Mouse (Mus musculus) embryonic facial prominence, embryonic 13.5 days (tissue): ENCODE measurements around the gene E130308A19Rik. TPM values are rescaled to one million over a fixed set of nuclear protein-coding genes. Genes with fewer than 3 reads are reported as not detected.

Source experiments
- ATAC-seq: fragments of 200-750 bp; cut with Nextera tagmentation; 2 replicates; pipeline ENCODE4 v1.8.0; 2017; ENCODE audit warnings: low read depth; ENCODE audit not compliant: insufficient number of reproducible peaks, insufficient read depth, low FRiP score, low TSS enrichment
- H3K27ac ChIP-seq: fragments of 300-500 bp; sonication (generic); 2 replicates; pipeline ENCODE4 v1.5.1; 2015; ENCODE audit warnings: moderate library complexity, mild to moderate bottlenecking, inconsistent platforms
- H3K27me3 ChIP-seq: fragments of 300-500 bp; sonication (generic); 2 replicates; pipeline ENCODE4 v1.6.1; 2015; ENCODE audit warnings: mild to moderate bottlenecking, inconsistent platforms
- H3K36me3 ChIP-seq: fragments of 300-500 bp; sonication (generic); 2 replicates; pipeline ENCODE4 v1.6.1; 2015; ENCODE audit warnings: mild to moderate bottlenecking, inconsistent platforms
- H3K4me1 ChIP-seq: fragments of 300-500 bp; sonication (generic); 2 replicates; pipeline ENCODE4 v1.6.1; 2015; ENCODE audit warnings: inconsistent platforms
- H3K4me2 ChIP-seq: fragments of 300-500 bp; sonication (generic); 2 replicates; pipeline ENCODE4 v1.6.1; 2015; ENCODE audit warnings: moderate library complexity, mild to moderate bottlenecking, inconsistent platforms
- H3K4me3 ChIP-seq: fragments of 300-500 bp; sonication (generic); 2 replicates; pipeline ENCODE4 v1.5.1; 2015; ENCODE audit warnings: mild to moderate bottlenecking, inconsistent platforms
- H3K9ac ChIP-seq: fragments of 300-500 bp; sonication (generic); 2 replicates; pipeline ENCODE4 v1.6.1; 2015; ENCODE audit warnings: mild to moderate bottlenecking, inconsistent platforms
- H3K9me3 ChIP-seq: fragments of 300-500 bp; sonication (generic); 2 replicates; pipeline ENCODE4 v1.6.1; 2016; ENCODE audit warnings: inconsistent platforms
- WGBS: fragments of 180-500 bp; shearing (Covaris S2); methylation state at CpG from one replicate; pipeline ENCODE4 v1.1.7; 2015; ENCODE audit warnings: mixed read lengths; 5-methylcytosine and 5-hydroxymethylcytosine counted together
- polyA plus RNA-seq: library from polyadenylated mRNA; unstranded; fragments of >200 nt; fragmentation: Nextera tagmentation; extraction: Ambion mirVana; gene quantifications from 2 replicates; pipeline ENCODE4 v1.2.1, GENCODE M21; 2015

E130308A19Rik gene
- polyA plus RNA-seq, 1 experiment from 2014 or later = 26.6 TPM

- Histone ChIP-seq H3K9me3 (no peaks in the 10 kb centered on the region), H3K36me3 (peaks cover 11% of the 10 kb centered on the region), H3K4me1 (peaks cover 35% of the 10 kb centered on the region), H3K9ac (no peak overlapping the region), H3K27me3 (no peaks in the 10 kb centered on the region), H3K4me2 (no peak overlapping the region), H3K27ac (no peak overlapping the region), H3K4me3 (no peak overlapping the region)
- 67% methylated on average over 3 of the region's 3 CpGs for WGBS
- ATAC-seq = no peak
These were observed 89.5 kb downstream of the E130308A19Rik start for GRCm38 (mm10) chr4:59715531-59715930.

GRCm38 (mm10) chr4:59717349-59717748 lies 91.3 kb downstream of the E130308A19Rik start:
- H3K4me2 ChIP-seq = no peak overlapping the region
- peaks cover 35% of the 10 kb centered on the region for H3K4me1 ChIP-seq
- H3K9ac ChIP-seq = no peak overlapping the region
- H3K27ac ChIP-seq = no peak overlapping the region
- WGBS = 85% methylated on average over 4 of the region's 4 CpGs
- no peaks in the 10 kb centered on the region for H3K9me3 ChIP-seq
- peaks cover 11% of the 10 kb centered on the region for H3K36me3 ChIP-seq
- no peak overlapping the region for H3K4me3 ChIP-seq
- ATAC-seq = no peak
- H3K27me3 ChIP-seq = no peaks in the 10 kb centered on the region

GRCm38 (mm10) chr4:59718542-59718941 lies 92.5 kb downstream of the E130308A19Rik start:
- Histone ChIP-seq H3K27me3 (no peaks in the 10 kb centered on the region), H3K4me1 (peaks cover 29% of the 10 kb centered on the region), H3K4me3 (no peak overlapping the region), H3K9ac (no peak overlapping the region), H3K4me2 (no peak overlapping the region), H3K9me3 (no peaks in the 10 kb centered on the region), H3K27ac (no peak overlapping the region), H3K36me3 (peaks cover 11% of the 10 kb centered on the region)
- 92% methylated on average over 8 of the region's 8 CpGs for WGBS
- ATAC-seq = no peak

- H3K4me2 ChIP-seq = no peak overlapping the region
- H3K27me3 ChIP-seq = no peaks in the 10 kb centered on the region
- no peak for ATAC-seq
- WGBS = 88% methylated on average over 32 of the region's 32 CpGs
- no peaks in the 10 kb centered on the region for H3K9me3 ChIP-seq
- no peak overlapping the region for H3K9ac ChIP-seq
- H3K36me3 ChIP-seq = peaks cover 11% of the 10 kb centered on the region
- peaks cover 29% of the 10 kb centered on the region for H3K4me1 ChIP-seq
- H3K27ac ChIP-seq = no peak overlapping the region
- H3K4me3 ChIP-seq = no peak overlapping the region
These were observed 93.7 kb downstream of the E130308A19Rik start for GRCm38 (mm10) chr4:59719481-59720355.

DNA sequence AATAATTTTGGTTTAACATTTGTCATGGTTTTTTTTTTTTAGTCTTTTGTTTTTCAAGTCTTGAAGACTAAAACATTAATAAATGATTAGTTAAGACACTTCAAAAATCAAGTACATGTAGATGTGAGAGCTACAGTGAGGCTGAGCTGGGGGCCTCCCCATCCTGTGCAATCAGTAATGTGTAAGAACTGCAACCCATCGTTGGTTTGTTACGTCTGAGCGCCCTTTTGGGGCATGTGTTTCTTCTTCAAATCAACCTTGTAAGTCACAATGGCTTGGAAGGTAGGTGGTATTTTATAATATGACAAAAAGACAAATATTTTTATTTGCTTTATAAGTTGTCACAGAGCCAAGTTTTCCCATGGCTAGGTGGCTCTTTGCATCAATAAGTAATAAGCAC lies 95.8 kb downstream of the E130308A19Rik start:
- ATAC-seq = no peak
- peaks cover 11% of the 10 kb centered on the region for H3K36me3 ChIP-seq
- peaks cover 16% of the 10 kb centered on the region; the same call in 1 of the 2 replicates for H3K4me1 ChIP-seq
- H3K9ac ChIP-seq = no peak overlapping the region
- H3K9me3 ChIP-seq = no peaks in the 10 kb centered on the region
- no peaks in the 10 kb centered on the region for H3K27me3 ChIP-seq
- WGBS = 59% methylated on average over 3 of the region's 3 CpGs
- H3K4me3 ChIP-seq = no peak overlapping the region
- no peak overlapping the region for H3K27ac ChIP-seq
- no peak overlapping the region for H3K4me2 ChIP-seq

DNA sequence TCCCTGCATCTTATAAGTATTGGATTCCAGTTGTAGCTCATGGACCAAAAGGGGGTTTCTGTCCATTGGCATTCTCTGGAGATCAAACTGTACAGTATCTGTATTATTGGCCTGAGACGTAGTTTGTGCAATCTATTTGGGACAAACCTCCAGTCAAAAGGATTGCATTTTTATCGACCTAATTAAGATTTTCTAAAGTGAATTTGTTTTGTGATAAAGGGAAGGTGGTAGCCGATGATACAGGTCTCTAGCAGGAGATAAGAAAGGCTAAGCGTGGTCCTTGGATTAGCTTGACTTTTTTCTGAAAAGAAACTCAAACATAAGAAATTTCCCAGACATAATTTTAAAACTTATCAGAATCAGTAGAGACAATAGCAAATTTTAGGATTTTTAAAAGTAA lies 99.6 kb downstream of the E130308A19Rik start:
- Histone ChIP-seq H3K27me3 (no peaks in the 10 kb centered on the region), H3K27ac (no peak overlapping the region), H3K9ac (no peak overlapping the region), H3K4me1 (peaks cover 14% of the 10 kb centered on the region; the same call in 1 of the 2 replicates), H3K4me2 (no peak overlapping the region), H3K36me3 (no peaks in the 10 kb centered on the region), H3K9me3 (no peaks in the 10 kb centered on the region), H3K4me3 (no peak overlapping the region)
- WGBS = 88% methylated on average over 4 of the region's 4 CpGs
- ATAC-seq = no peak

DNA sequence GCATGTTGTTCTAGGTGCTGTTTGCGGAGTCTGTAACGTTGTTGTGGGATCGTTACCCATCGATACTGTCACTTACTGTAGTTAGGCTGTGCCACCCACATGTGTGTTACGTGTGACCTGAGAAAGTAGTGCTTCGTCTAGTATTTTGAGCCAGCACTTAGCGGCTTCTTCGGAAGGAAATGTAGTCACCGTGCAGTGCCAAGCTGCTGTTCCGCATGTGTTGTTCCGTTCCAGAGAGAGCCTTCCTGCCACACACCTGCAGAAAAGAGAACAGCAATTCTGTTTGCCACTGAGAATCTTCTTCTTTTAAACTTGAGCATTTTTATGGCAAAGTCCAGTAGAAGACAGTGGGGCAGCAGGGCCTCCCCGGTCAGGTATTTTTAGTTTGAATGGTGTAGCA lies 100.5 kb downstream of the E130308A19Rik start:
- no peak for ATAC-seq
- WGBS = 92% methylated on average over 12 of the region's 12 CpGs
- H3K27me3 ChIP-seq = no peaks in the 10 kb centered on the region

GRCm38 (mm10) chr4:59727187-59727877 lies 101.3 kb downstream of the E130308A19Rik start:
- no peak for ATAC-seq
- Histone ChIP-seq H3K27ac (no peak overlapping the region), H3K36me3 (no peaks in the 10 kb centered on the region), H3K4me2 (no peak overlapping the region), H3K4me3 (no peak overlapping the region), H3K9me3 (no peaks in the 10 kb centered on the region), H3K9ac (no peak overlapping the region), H3K4me1 (peaks cover 8% of the 10 kb centered on the region; the same call in 1 of the 2 replicates), H3K27me3 (no peaks in the 10 kb centered on the region)
- 59% methylated on average over 5 of the region's 5 CpGs for WGBS

More for the DNA sequence above, 100.5 kb downstream of the E130308A19Rik start:
- Histone ChIP-seq H3K36me3 (no peaks in the 10 kb centered on the region), H3K9ac (no peak overlapping the region), H3K4me2 (no peak overlapping the region), H3K4me1 (peaks cover 8% of the 10 kb centered on the region; the same call in 1 of the 2 replicates), H3K4me3 (no peak overlapping the region), H3K27ac (no peak overlapping the region), H3K9me3 (no peaks in the 10 kb centered on the region)

- Histone ChIP-seq H3K27me3 (no peaks in the 10 kb centered on the region), H3K9ac (no peak overlapping the region), H3K4me2 (no peak overlapping the region), H3K4me3 (no peak overlapping the region), H3K36me3 (no peaks in the 10 kb centered on the region), H3K9me3 (no peaks in the 10 kb centered on the region), H3K27ac (no peak overlapping the region), H3K4me1 (peaks cover 8% of the 10 kb centered on the region; the same call in 1 of the 2 replicates)
- 75% methylated on average over 9 of the region's 9 CpGs for WGBS
- no peak for ATAC-seq
These were observed 101.9 kb downstream of the E130308A19Rik start for GRCm38 (mm10) chr4:59727878-59728261.

GRCm38 (mm10) chr4:59728839-59729238 lies 102.8 kb downstream of the E130308A19Rik start:
- Histone ChIP-seq H3K9me3 (no peaks in the 10 kb centered on the region), H3K36me3 (no peaks in the 10 kb centered on the region), H3K4me1 (peaks cover 8% of the 10 kb centered on the region; the same call in 1 of the 2 replicates), H3K9ac (no peak overlapping the region), H3K27me3 (no peaks in the 10 kb centered on the region), H3K27ac (no peak overlapping the region), H3K4me3 (no peak overlapping the region), H3K4me2 (no peak overlapping the region)
- WGBS = 76% methylated on average over 2 of the region's 2 CpGs
- ATAC-seq = no peak

- H3K4me1 ChIP-seq = peaks cover 8% of the 10 kb centered on the region; the same call in 1 of the 2 replicates
- H3K27me3 ChIP-seq = no peaks in the 10 kb centered on the region
- WGBS = 88% methylated on average over 7 of the region's 7 CpGs
- H3K27ac ChIP-seq = no peak overlapping the region
- no peaks in the 10 kb centered on the region for H3K9me3 ChIP-seq
- H3K36me3 ChIP-seq = no peaks in the 10 kb centered on the region
- no peak overlapping the region for H3K4me3 ChIP-seq
- no peak overlapping the region for H3K4me2 ChIP-seq
- no peak for ATAC-seq
- H3K9ac ChIP-seq = no peak overlapping the region
These were observed 105.5 kb downstream of the E130308A19Rik start for GRCm38 (mm10) chr4:59731544-59731943.
